Mouse (Mus musculus) hindbrain, embryonic 13.5 days (tissue): Measurements from ENCODE around the gene Cdc16. TPM values are rescaled to one million over a fixed set of nuclear protein-coding genes. Genes with fewer than 3 reads are reported as not detected.

Source experiments
- polyA plus RNA-seq: library from polyadenylated mRNA; unstranded; fragments of >200 nt; fragmentation: Nextera tagmentation; extraction: Ambion mirVana; gene quantifications from 2 replicates; pipeline ENCODE4 v1.2.1, GENCODE M21; 2015

Gene Cdc16
- polyA plus RNA-seq, 1 experiment from 2014 or later: 183 TPM

Other genes starting within 250 kb of the Cdc16 start
- gene 1700029H14Rik, start 195.2 kb upstream of the Cdc16 start, polyA plus RNA-seq: not detected in 2 replicates
- gene Rasa3, start 80.1 kb upstream of the Cdc16 start, polyA plus RNA-seq: 28.7 and 30.9 TPM in 2 replicates
- 2.1 and 2.8 TPM in 2 replicates for gene Cfap97d2, start 51.8 kb upstream of the Cdc16 start, polyA plus RNA-seq
- 42.5 and 45.5 TPM in 2 replicates for gene Upf3a, start 27.9 kb downstream of the Cdc16 start, polyA plus RNA-seq
- gene AF366264, start 80.7 kb downstream of the Cdc16 start, polyA plus RNA-seq: not detected in 2 replicates
- gene Champ1, start 112.0 kb downstream of the Cdc16 start, polyA plus RNA-seq: 46.8 and 48.0 TPM in 2 replicates
- gene Coprs, start 132.6 kb downstream of the Cdc16 start, polyA plus RNA-seq: 126 and 128 TPM in 2 replicates